Mouse (Mus musculus) heart, embryonic 16.5 days (tissue): ENCODE data around the gene Zic2. TPM values are rescaled to one million over a fixed set of nuclear protein-coding genes. Genes with fewer than 3 reads are reported as not detected.
A peak's percentile ranks its signal among the peaks of the same experiment; 100 is the strongest.

Experiments
- ATAC-seq: fragments of 200-750 bp; cut with Nextera tagmentation; replicated peaks from 2 replicates; pipeline ENCODE4 v1.8.0; 2017; ENCODE audit warnings: moderate number of reproducible peaks; ENCODE audit not compliant: insufficient read depth, low FRiP score; ENCODE audit errors: extremely low read depth
- H3K27ac ChIP-seq: fragments of 300-500 bp; sonication (generic); 2 replicates; pipeline ENCODE4 v1.5.1; 2014; ENCODE audit warnings: mild to moderate bottlenecking, low read length, control low read depth, moderate library complexity
- H3K27me3 ChIP-seq: fragments of 300-500 bp; sonication (generic); 2 replicates; pipeline ENCODE4 v1.6.1; 2014; ENCODE audit warnings: low read length, mixed read lengths; ENCODE audit not compliant: control insufficient read depth, insufficient read depth
- H3K36me3 ChIP-seq: fragments of 300-500 bp; sonication (generic); 2 replicates; pipeline ENCODE4 v1.6.1; 2014; ENCODE audit not compliant: control insufficient read depth, insufficient read depth
- H3K4me1 ChIP-seq: fragments of 300-500 bp; sonication (generic); 2 replicates; pipeline ENCODE4 v1.6.1; 2014; ENCODE audit warnings: low read length, mixed read lengths; ENCODE audit not compliant: control insufficient read depth, insufficient read depth
- H3K4me2 ChIP-seq: fragments of 300-500 bp; sonication (generic); 2 replicates; pipeline ENCODE4 v1.6.1; 2014; ENCODE audit warnings: low read depth, mild to moderate bottlenecking, control low read depth, low read length
- H3K4me3 ChIP-seq: fragments of 300-500 bp; sonication (generic); 2 replicates; pipeline ENCODE4 v1.5.1; 2014; ENCODE audit warnings: mild to moderate bottlenecking, control low read depth, low read length
- H3K9ac ChIP-seq: fragments of 300-500 bp; sonication (generic); 2 replicates; pipeline ENCODE4 v1.6.1; 2014; ENCODE audit warnings: low read length, control low read depth
- H3K9me3 ChIP-seq: fragments of 300-500 bp; sonication (generic); replicated peaks from 2 replicates; pipeline ENCODE4 v1.6.1; 2016; ENCODE audit warnings: low read length; ENCODE audit not compliant: control insufficient read depth
- WGBS: fragments of 180-500 bp; shearing (Covaris S2); extraction: QIAGEN DNeasy Blood & Tissue Kit; methylation state at CpG from one replicate; pipeline ENCODE4 v1.1.7; 2014; 5-methylcytosine and 5-hydroxymethylcytosine counted together
- polyA plus RNA-seq: library from polyadenylated mRNA; unstranded; fragments of >200 nt; fragmentation: Nextera tagmentation; extraction: Ambion mirVana; gene quantifications from 2 replicates; pipeline ENCODE4 v1.2.1, GENCODE M21; 2015

The Zic2 gene
- polyA plus RNA-seq = not detected in 2 replicates

GRCm38 (mm10) chr14:122474891-122475556 is at the start of gene Zic2:
TSS of gene Zic2 (plus strand) at chr14:122475435.
- peak within 1 kb of the TSS; percentile 58 for H3K4me3 ChIP-seq
- peak; percentile 63; the same call in 1 of the 2 replicates for ATAC-seq
- no peaks in the 10 kb centered on the region for H3K36me3 ChIP-seq
- H3K4me1 ChIP-seq = peaks cover 11% of the 10 kb centered on the region
- peaks cover 83% of the 10 kb centered on the region for H3K27me3 ChIP-seq
- under 1% methylated on average over 55 of the region's 73 CpGs for WGBS
- no peak within 1 kb of the TSS for H3K9ac ChIP-seq
- no peak within 1 kb of the TSS for H3K27ac ChIP-seq
- H3K4me2 ChIP-seq = peak within 1 kb of the TSS; percentile 82
- H3K9me3 ChIP-seq = no peaks in the 10 kb centered on the region

DNA sequence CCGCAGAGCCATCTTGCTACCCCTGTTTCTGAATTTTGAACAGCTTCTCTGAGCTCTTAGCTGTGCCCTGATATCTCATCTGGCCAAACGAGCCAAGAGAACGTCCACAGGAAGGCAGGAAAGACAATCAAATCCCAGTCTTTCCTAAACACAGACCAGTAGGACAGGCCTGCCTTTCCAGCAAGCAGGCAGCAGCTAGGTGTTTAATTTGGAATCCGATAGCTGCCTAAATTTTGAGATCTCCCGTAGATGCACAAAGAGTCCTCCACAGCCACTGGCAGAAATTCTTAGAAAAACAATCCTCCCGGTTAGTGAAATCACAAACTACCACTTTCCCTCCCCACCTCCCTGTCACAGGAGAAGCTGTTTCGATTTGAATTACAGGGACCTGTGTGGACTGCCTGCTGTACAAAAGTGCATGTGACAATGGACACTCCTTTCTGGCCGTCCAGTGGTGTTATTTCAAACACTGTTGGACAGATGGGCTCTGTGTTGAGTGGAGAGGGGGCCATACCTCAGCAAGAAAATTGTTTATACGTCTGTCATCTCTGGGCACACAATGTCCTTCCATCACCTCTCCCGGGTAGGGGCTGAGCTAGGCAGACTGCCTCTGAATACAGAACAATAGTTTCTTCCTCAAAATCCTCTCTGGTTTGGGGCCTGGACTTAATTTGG is 48.6 kb upstream of the Zic2 start:
- H3K36me3 ChIP-seq = no peaks in the 10 kb centered on the region
- H3K4me3 ChIP-seq = no peak overlapping the region
- no peak overlapping the region for H3K4me2 ChIP-seq
- no peak for ATAC-seq
- no peak overlapping the region for H3K9ac ChIP-seq
- H3K9me3 ChIP-seq = no peaks in the 10 kb centered on the region
- WGBS = 53% methylated on average over 10 of the region's 10 CpGs
- no peaks in the 10 kb centered on the region for H3K27me3 ChIP-seq
- no peak overlapping the region for H3K27ac ChIP-seq
- H3K4me1 ChIP-seq = no peaks in the 10 kb centered on the region

DNA sequence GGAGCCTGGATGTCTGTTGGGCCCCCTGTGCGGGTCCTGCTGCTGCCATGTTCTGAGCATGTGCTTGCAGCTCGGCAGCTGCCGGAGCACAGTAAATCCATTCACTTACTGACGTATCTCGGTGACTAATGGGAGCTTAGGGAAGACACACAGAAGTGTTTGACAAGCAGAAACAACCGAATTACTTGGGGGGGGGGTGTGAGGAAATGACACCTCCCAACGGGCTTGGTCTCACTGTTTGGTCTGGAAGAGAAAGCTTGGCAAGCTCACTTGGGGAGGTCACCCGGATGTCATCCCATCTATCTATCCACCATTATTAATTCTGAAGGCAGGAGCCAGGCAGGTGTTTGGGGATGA is 48.1 kb upstream of the Zic2 start:
- no peak for ATAC-seq
- WGBS = 57% methylated on average over 8 of the region's 8 CpGs
- H3K4me2 ChIP-seq = no peak overlapping the region

GRCm38 (mm10) chr14:122427654-122428053 is 47.6 kb upstream of the Zic2 start:
- Histone ChIP-seq H3K4me3 (no peak overlapping the region), H3K9me3 (no peaks in the 10 kb centered on the region), H3K27ac (no peak overlapping the region), H3K27me3 (no peaks in the 10 kb centered on the region), H3K4me2 (no peak overlapping the region), H3K4me1 (no peaks in the 10 kb centered on the region), H3K36me3 (no peaks in the 10 kb centered on the region), H3K9ac (no peak overlapping the region)
- 79% methylated on average over 3 of the region's 3 CpGs for WGBS
- no peak for ATAC-seq

More for the DNA sequence above, 48.1 kb upstream of the Zic2 start:
- Histone ChIP-seq H3K36me3 (no peaks in the 10 kb centered on the region), H3K27me3 (no peaks in the 10 kb centered on the region), H3K9me3 (no peaks in the 10 kb centered on the region), H3K4me1 (no peaks in the 10 kb centered on the region), H3K27ac (no peak overlapping the region), H3K4me3 (no peak overlapping the region), H3K9ac (no peak overlapping the region)

- Histone ChIP-seq H3K9ac (no peak overlapping the region), H3K36me3 (no peaks in the 10 kb centered on the region), H3K9me3 (no peaks in the 10 kb centered on the region), H3K4me2 (no peak overlapping the region), H3K27me3 (no peaks in the 10 kb centered on the region; the same call in 1 of the 2 replicates), H3K4me3 (no peak overlapping the region), H3K4me1 (no peaks in the 10 kb centered on the region), H3K27ac (no peak overlapping the region)
- no peak for ATAC-seq
- 63% methylated on average over 3 of the region's 3 CpGs for WGBS
Observed at GRCm38 (mm10) chr14:122432558-122432957, 42.7 kb upstream of the Zic2 start.

DNA sequence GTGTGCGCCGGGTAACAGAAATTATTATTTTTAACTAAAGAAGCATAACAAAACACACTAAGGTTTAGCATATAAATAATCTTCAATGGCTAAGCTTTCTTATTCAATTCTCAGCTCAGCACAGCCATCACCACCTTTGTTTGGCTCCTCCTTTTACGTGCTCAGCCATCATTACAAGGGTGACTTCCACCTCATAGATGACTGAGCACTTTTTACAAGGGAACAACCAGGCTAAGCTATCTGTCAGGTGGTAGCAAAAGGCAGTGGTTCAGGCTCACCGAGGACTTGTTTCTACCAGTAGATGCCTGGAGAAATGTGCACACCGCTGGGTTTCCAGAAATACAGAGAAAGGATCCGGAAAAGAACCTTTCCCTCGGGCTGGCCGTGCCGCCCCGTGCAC is 41.2 kb upstream of the Zic2 start:
- WGBS = 87% methylated on average over 10 of the region's 10 CpGs

DNA sequence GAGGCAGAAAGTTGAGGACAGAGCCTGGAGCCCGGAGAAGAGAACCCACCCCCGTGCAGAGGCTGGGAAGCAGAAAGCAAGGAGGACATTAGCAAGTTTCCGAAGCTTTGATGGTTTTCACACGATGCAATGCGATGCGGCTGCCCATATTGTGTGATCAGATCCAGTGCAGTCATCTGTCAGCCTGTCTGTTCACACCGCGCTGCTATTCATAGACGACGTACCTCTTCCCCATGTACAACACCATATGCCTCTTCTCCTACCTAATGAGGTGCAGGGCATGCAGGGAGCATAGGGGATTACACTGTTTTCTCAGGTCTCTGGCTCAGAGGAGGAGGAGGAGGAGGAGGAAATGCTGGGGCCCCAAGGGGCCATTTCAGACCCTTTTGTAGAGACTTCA is 38.4 kb upstream of the Zic2 start:
- no peak overlapping the region for H3K4me2 ChIP-seq
- no peaks in the 10 kb centered on the region; the same call in 1 of the 2 replicates for H3K27me3 ChIP-seq
- no peak overlapping the region for H3K27ac ChIP-seq
- H3K36me3 ChIP-seq = no peaks in the 10 kb centered on the region
- H3K4me3 ChIP-seq = no peak overlapping the region
- WGBS = 41% methylated on average over 10 of the region's 10 CpGs
- no peak overlapping the region for H3K9ac ChIP-seq
- H3K4me1 ChIP-seq = no peaks in the 10 kb centered on the region
- ATAC-seq = no peak
- H3K9me3 ChIP-seq = no peaks in the 10 kb centered on the region

More for the DNA sequence above, 41.2 kb upstream of the Zic2 start:
- H3K9me3 ChIP-seq = no peaks in the 10 kb centered on the region
- H3K4me1 ChIP-seq = no peaks in the 10 kb centered on the region
- H3K27me3 ChIP-seq = no peaks in the 10 kb centered on the region; the same call in 1 of the 2 replicates
- no peak overlapping the region for H3K27ac ChIP-seq
- no peak overlapping the region for H3K4me3 ChIP-seq
- no peak overlapping the region for H3K4me2 ChIP-seq
- H3K36me3 ChIP-seq = no peaks in the 10 kb centered on the region
- no peak overlapping the region for H3K9ac ChIP-seq
- ATAC-seq = no peak

GRCm38 (mm10) chr14:122449601-122450495 is 25.4 kb upstream of the Zic2 start:
- H3K4me3 ChIP-seq = peak overlapping the region; percentile 50
- no peaks in the 10 kb centered on the region for H3K9me3 ChIP-seq
- peaks cover 64% of the 10 kb centered on the region for H3K27me3 ChIP-seq
- H3K4me1 ChIP-seq = 0 out of 2 replicates have a peak, but pooled peaks cover 9% of the 10 kb centered on the region
- H3K9ac ChIP-seq = no peak overlapping the region
- peak overlapping the region; percentile 73 for H3K4me2 ChIP-seq
- H3K27ac ChIP-seq = no peak overlapping the region
- no peaks in the 10 kb centered on the region for H3K36me3 ChIP-seq
- 5% methylated on average over 29 of the region's 29 CpGs for WGBS
- no peak for ATAC-seq
